Mouse (Mus musculus) frontal cortex, postnatal 10 days (tissue): Measurements from ENCODE around the gene Irgc1.
"Not testable (repeated sequence)": the region's sequence is repeated elsewhere in the genome, so short reads cannot be mapped to it uniquely, and the experiment has no call there.

Experiments used
- DNase-seq, 2 experiments: peaks; one replicate each; pipeline ENCODE4 v3.0.0; 2022; ENCODE audit warnings: low spot score in 2 of 2, mixed read lengths in 1 of 2

Gene Irgc1

DNA sequence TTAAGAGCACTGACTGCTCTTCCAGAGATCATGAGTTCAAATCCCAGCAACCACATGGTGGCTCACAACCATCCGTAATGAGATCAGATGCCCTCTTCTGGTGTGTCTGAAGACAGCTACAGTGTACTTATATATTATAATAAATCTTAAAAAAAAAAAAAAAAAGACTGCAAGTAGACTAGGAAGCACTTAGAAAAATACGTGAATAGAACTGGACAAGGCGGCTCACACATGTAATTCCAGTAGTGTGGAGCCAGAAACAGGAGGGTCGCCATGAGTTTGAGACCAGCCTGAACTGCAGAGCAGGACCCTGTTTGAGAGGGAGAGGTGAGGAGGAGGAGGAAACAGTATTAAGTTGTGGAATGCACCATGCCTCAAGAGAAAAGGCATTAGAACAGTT lies 51.6 kb downstream of the Irgc1 start:
- not testable (repeated sequence) for DNase-seq

DNA sequence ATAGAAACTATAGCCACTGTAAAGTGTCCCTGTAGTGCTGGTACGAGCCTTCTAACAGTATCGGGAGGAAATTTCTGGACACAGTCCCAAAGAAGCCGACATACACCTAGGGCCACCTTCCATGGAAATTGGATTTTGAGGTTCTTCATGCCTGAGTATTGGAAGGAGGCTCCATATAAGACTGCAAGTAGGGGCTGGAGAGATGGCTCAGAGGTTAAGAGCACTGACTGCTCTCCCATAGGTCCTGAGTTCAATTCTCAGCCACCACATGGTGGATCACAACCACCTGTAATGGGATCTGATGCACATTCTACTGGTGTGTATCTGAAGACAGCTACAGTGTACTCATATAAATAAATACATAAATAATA lies 52.0 kb downstream of the Irgc1 start:
- DNase-seq = no peak

- DNase-seq = peak; percentile 95 to 96
These were observed 52.6 kb downstream of the Irgc1 start, which contains the start of gene Smg9 for GRCm38 (mm10) chr7:24399256-24400081. Smg9 (plus strand) TSS chr7:24399619.

- DNase-seq = no peak
These were observed 53.7 kb downstream of the Irgc1 start for GRCm38 (mm10) chr7:24398364-24398913.

DNA sequence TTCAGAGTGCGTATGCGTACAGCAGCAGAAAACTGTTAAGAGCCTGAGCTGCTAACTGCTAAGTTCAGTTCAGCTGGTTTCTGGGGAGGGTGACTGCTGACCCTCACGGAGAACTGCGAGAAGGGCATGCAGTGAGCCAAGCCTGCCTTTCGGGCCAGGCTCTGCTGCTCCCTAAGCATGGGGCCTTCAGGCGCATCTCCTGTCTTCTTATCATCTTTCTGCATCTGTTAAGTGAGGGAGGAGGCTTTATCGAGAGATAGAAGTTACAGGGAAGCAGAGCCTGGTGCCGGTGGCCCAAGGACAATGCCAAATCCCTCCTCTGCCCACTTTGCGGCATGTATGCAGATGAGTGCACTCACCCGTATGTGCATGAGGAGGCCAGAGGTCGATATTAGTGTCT lies 55.3 kb downstream of the Irgc1 start:
- DNase-seq = no peak

DNA sequence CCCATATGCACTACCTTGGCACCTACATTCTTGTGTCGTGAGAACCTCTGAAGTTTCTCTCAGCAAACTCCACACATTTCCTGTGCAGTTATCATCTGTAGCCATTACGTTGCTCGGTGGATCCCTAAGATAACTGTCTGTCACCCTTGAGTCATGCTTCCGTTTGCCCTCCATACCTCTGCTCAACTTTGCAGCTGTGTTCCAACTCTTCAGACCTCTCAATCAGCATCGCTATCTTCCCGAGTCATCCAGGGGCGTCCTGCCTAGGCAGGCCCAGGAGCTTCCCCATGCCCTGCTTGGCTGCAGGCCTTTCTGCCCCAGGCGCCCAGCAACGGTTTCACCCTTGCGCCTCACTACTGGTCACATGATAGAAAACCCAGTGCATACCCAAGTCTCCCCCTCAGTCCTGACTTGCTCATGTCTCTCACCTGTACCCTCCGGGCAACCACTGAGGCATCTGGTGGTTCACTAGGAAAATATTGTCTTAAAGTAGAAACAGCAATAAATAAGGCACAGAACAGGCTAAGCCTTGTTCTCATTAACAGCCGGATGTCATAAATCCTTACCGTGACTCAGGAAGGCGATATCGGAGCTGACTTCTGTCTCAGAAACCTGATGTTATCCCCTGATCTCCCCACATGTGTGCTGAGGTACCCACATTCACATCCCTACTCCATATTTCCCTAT lies 57.5 kb downstream of the Irgc1 start:
- DNase-seq = no peak

DNA sequence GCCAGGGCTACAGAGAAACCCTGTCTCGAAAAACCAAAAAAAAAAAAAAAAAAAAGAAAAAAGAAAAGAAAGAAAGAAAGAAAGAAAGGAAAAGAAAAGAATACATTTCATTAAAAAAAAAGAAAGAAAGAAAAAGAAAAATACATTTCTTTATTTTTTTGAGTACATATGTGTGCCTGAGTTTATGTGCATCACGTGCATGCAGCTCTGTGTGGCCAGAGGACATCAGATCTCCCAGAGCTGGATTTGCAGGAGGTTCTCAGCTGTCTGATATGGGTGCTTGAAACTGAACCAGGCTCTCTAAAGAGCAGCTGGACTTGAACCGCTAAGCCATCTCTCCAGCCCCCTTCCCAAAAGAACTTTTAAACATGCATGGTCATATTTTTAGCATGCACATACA lies 58.0 kb downstream of the Irgc1 start:
- no peak for DNase-seq

- DNase-seq = no peak
These were observed 60.4 kb downstream of the Irgc1 start for GRCm38 (mm10) chr7:24391687-24392086.

- no peak for DNase-seq
These were observed 61.0 kb downstream of the Irgc1 start for GRCm38 (mm10) chr7:24391077-24391476.

DNA sequence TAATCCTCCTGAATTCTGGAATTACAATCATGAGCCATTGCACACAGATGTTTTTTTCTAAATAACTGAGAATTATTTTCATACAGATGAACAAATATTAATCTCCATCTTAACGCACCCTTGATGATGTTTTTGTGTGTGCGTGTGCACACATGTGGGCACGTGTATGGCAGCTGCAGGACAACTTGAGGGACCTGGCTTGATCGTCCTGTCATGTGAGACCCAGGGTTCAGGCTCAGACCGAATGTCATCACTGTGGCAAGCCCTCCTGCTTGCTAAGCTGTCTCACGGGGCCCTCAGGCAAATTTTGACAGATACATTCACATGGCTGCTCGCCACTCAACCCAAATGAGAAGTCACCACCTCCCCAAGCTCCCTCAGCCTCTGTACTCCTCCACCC lies 61.6 kb downstream of the Irgc1 start:
- no peak for DNase-seq

- no peak for DNase-seq
These were observed 62.4 kb downstream of the Irgc1 start for GRCm38 (mm10) chr7:24389516-24390187.

DNA sequence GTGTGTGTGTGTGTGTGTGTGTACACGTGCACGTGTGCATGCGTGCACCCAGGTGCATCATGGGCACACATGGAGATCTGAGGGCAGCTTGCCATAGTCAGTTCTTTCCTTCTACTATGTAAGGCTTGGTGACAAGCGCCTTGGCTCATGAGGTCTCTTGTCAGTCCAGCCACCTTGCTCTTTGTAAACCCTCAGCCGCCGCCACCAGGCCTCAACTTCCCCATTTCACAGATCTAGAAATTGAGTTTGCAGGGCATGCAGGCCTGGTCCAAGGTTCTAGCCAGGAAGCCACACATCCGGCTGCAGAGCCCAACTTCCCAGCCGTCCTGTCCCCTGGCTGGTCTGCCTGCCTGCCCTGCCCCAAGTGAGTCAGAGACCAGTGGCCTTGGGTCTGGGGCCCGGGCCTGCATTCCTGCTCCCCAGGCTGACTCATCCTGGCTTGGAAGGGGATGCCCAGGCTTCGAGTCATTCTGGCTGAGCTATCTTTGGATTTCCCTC lies 65.0 kb downstream of the Irgc1 start:
- no peak for DNase-seq

GRCm38 (mm10) chr7:24384827-24385226 lies 67.3 kb downstream of the Irgc1 start:
- peak in 1 of 2 experiments; percentile 68 for DNase-seq

- DNase-seq = no peak
These were observed 68.0 kb downstream of the Irgc1 start for GRCm38 (mm10) chr7:24384070-24384469.

DNA sequence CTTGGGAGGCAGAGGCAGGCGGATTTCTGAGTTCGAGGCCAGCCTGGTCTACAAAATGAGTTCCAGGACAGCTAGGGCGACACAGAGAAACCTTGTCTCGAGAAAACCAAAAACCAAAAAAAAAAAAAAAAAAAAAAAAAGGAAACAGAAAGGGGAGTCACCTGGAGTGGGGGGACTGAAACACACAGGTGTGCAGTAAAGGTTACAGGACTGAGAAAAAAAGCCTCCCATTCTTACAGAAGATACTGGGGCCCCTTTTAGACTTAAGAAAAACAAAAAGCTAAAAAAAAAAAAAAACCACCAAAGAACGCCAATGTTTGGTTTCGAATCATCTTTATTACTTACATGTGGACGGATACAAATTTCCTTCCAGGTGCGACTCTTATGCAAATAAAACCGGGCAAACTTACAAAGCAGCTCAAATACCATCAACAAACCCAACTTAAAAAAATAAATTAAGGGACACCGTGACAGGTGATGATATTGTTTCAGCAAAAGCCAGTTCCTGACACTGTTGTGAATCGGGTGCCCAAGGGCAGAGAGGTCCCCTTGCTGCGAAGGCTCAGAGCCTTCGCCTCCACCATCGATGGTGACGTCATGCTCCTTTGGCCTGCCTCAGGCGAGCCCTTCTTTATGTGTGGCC lies 69.2 kb downstream of the Irgc1 start:
- DNase-seq = no peak
